Mouse (Mus musculus) liver, adult 2 months (tissue): ENCODE results near the gene Ercc2. TPM values are rescaled to one million over a fixed set of nuclear protein-coding genes. Genes with fewer than 3 reads are reported as not detected.

Source experiments
- DNase-seq: peaks from one replicate; pipeline ENCODE4 v3.0.0-alpha.2; 2011; ENCODE audit warnings: low read depth, low spot score; ENCODE audit errors: extremely low read depth
- H3K27ac ChIP-seq: fragments of 200-500 bp; replicated peaks from 2 replicates; pipeline ENCODE4 v1.5.1; 2012; ENCODE audit warnings: low read depth, mild to moderate bottlenecking, control low read depth, inconsistent platforms, low read length; ENCODE audit not compliant: insufficient read depth
- H3K27me3 ChIP-seq: fragments of 200-500 bp; 2 replicates; pipeline ENCODE4 v1.6.1; 2012; ENCODE audit warnings: mild to moderate bottlenecking, moderate library complexity, low read length, inconsistent platforms; ENCODE audit not compliant: control insufficient read depth, insufficient read depth
- H3K36me3 ChIP-seq: fragments of 200-500 bp; 2 replicates; pipeline ENCODE4 v1.6.1; 2012; ENCODE audit warnings: low read length, inconsistent platforms; ENCODE audit not compliant: control insufficient read depth, insufficient read depth
- H3K4me1 ChIP-seq: fragments of 200-500 bp; 2 replicates; pipeline ENCODE4 v1.6.1; 2011; ENCODE audit warnings: low read length; ENCODE audit not compliant: control insufficient read depth, insufficient read depth
- H3K4me3 ChIP-seq: fragments of 200-500 bp; 2 replicates; pipeline ENCODE4 v1.5.1; 2011; ENCODE audit warnings: low read depth, mild to moderate bottlenecking, control low read depth, low read length, moderate library complexity; ENCODE audit not compliant: insufficient read depth
- H3K79me2 ChIP-seq: fragments of 200-500 bp; 2 replicates; pipeline ENCODE4 v1.6.1; 2012; ENCODE audit warnings: inconsistent platforms, mild to moderate bottlenecking, low read length, moderate library complexity; ENCODE audit not compliant: control insufficient read depth, insufficient read depth
- H3K9ac ChIP-seq: fragments of 200-500 bp; 2 replicates; pipeline ENCODE4 v1.6.1; 2012; ENCODE audit warnings: low read depth, mild to moderate bottlenecking, control low read depth, inconsistent platforms, low read length
- CTCF ChIP-seq: fragments of 200-500 bp; IDR thresholded peaks from 2 replicates; pipeline ENCODE4 v1.5.1; 2011; ENCODE audit warnings: low read depth, low read length, control low read depth
- POLR2A ChIP-seq: fragments of 200-500 bp; IDR thresholded peaks from 2 replicates; pipeline ENCODE4 v1.6.1; 2011; ENCODE audit warnings: low read length, control low read depth; ENCODE audit not compliant: insufficient read depth; ENCODE audit errors: extremely low read depth
- WGBS: fragments of 180-500 bp; shearing (Covaris S2); methylation state at CpG from one replicate; pipeline ENCODE4 v1.1.7; 2018; 5-methylcytosine and 5-hydroxymethylcytosine counted together
- polyA plus RNA-seq: library from polyadenylated mRNA; depleted of rRNA; stranded (reverse); fragments of >200 nt; gene quantifications from 2 replicates; pipeline ENCODE4 v1.2.3, GENCODE M21; 2012
- total RNA-seq: library from RNA; depleted of rRNA; stranded (reverse); fragments of >200 nt; gene quantifications from 2 replicates; pipeline ENCODE4 v1.2.3, GENCODE M21; 2014

Gene Ercc2
- total and polyA plus RNA-seq, 2 experiments, result 9.4 to 26.8 TPM

DNA sequence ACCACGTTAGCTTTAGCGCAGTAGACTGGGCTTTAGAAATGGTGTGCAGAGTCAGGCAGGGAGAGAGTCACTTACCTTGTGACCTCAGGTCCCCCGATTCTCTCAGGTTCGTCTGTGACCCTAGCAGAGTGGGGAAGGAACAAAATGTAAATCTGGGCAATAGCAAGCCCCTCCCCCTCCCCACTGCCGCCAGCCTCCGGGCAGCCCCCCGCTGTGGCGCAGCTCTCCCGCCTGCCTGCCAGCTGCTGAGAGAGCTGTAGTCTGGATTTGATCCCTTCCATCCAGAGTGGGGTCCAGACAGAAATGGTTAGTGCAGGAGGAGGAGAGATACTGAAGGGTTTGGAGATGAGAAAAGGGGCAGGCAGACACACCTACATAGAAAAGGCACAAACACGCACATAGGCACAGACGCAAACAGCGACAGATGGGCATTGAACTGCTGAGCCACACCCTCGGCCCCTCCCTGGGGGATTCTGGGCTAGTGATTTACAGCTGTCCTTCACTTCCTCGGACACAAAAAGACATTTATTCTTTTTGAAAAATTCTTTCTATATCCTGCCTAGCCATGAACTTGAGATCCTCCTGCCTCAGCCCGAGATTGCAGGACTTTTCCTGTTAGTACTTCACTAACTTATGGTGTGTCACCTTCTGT, 46.3 kb downstream of the Ercc2 start:
- no peak overlapping the region for H3K4me3 ChIP-seq
- peaks cover 22% of the 10 kb centered on the region; the same call in 1 of the 2 replicates for H3K36me3 ChIP-seq
- H3K4me1 ChIP-seq, result no peaks in the 10 kb centered on the region
- H3K79me2 ChIP-seq, result no peaks in the 10 kb centered on the region
- no peak for DNase-seq
- TF ChIP-seq POLR2A, result no peak
- no peak for TF ChIP-seq CTCF
- H3K27me3 ChIP-seq, result no peaks in the 10 kb centered on the region
- H3K27ac ChIP-seq, result no peak overlapping the region
- H3K9ac ChIP-seq, result no peak overlapping the region
- 91% methylated on average over 15 of the region's 15 CpGs for WGBS

DNA sequence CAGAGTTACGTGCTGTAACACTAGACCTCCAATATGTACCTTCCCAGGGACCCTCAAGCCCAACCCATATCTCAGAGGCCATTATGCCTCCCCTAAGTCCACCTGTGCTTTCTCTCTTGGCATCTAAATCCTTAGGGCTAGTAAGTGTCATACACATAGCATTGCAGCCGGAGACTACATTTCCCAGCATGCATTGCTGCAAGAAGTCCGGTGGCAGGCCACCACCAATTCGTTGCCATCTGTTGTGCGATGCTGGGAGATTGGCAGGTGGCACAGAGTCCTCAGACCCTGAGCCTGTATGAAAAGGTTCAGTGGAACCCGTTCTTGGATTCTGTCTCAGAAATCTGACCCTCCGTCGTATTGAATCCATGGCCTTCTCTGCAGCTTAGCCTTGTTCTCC, 47.9 kb downstream of the Ercc2 start:
- 78% methylated on average over 8 of the region's 8 CpGs for WGBS
- Histone ChIP-seq H3K79me2 (no peaks in the 10 kb centered on the region), H3K27ac (no peak overlapping the region), H3K9ac (no peak overlapping the region), H3K4me1 (no peaks in the 10 kb centered on the region), H3K4me3 (no peak overlapping the region), H3K36me3 (peaks cover 32% of the 10 kb centered on the region; the same call in 1 of the 2 replicates), H3K27me3 (no peaks in the 10 kb centered on the region)
- DNase-seq, result no peak
- TF ChIP-seq POLR2A (no peak), CTCF (no peak)

DNA sequence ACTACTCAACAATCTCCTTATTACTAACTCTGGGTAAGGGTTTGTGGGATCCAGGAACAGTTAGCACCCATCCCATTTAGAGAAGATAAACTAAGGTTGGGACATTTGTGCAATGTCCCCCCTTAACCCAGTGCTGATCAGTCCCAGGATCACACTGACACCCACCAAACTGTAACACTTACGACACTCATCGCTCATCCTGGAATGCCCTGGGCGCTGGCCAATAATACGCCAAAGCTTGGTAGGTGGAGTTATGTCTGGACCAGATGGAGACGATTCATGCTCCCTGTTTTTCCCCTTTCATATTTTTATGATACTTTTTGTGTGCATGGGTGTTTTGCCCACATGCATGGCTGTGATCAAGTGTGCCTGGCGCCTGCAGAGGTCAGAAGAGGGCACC, 48.6 kb downstream of the Ercc2 start:
- DNase-seq, result no peak
- H3K79me2 ChIP-seq, result no peaks in the 10 kb centered on the region
- peaks cover 32% of the 10 kb centered on the region; the same call in 1 of the 2 replicates for H3K36me3 ChIP-seq
- no peak overlapping the region for H3K9ac ChIP-seq
- TF ChIP-seq CTCF (no peak), POLR2A (no peak)
- no peaks in the 10 kb centered on the region for H3K4me1 ChIP-seq
- H3K27ac ChIP-seq, result no peak overlapping the region
- no peaks in the 10 kb centered on the region for H3K27me3 ChIP-seq
- WGBS, result 83% methylated on average over 6 of the region's 6 CpGs
- no peak overlapping the region for H3K4me3 ChIP-seq

DNA sequence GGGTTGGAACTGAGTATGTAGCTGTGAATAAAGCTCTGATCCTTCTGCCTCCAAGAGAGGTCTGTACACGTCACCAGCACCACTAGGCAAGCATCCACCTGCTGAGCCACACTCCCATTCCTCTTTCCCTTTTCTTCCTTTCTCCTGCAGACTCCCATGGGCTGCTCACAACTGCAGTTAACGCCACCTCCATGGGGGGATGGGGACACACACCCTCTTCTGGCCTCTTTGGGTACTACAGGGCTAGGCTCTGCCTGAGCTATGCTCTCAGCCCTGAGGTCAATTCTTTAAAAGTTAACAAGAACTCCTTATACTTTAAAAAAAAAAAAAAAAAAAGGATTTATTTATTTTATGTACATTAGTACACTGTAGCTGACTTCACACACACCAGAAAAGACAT, 50.7 kb downstream of the Ercc2 start:
- no peaks in the 10 kb centered on the region for H3K79me2 ChIP-seq
- no peak for DNase-seq
- peaks cover 37% of the 10 kb centered on the region; the same call in 1 of the 2 replicates for H3K36me3 ChIP-seq
- no peak overlapping the region for H3K4me3 ChIP-seq
- H3K9ac ChIP-seq, result no peak overlapping the region
- TF ChIP-seq POLR2A, result no peak
- peak; percentile 34; the same call in 1 of the 2 replicates for TF ChIP-seq CTCF
- H3K4me1 ChIP-seq, result no peaks in the 10 kb centered on the region
- no peak overlapping the region for H3K27ac ChIP-seq
- WGBS, result 98% methylated on average over 2 of the region's 2 CpGs
- H3K27me3 ChIP-seq, result no peaks in the 10 kb centered on the region

DNA sequence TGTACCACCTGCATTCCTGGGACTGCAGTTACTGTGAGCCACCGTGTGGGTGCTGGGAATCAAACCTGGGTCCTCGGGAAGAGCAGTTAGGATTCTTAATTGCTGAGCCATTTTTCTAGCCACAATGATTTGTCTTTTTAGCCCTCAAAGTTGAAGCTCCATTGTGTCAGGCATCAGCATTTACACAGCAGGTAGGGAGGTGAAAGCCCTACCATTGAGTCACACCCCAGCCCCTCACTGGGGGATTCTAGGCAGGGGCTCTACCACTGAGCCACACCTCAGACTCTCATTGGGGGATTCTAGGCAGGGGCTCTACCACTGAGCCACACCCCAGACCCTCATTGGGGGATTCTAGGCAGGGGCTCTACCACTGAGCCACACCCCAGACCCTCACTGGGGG, 54.5 kb downstream of the Ercc2 start:
- no peak overlapping the region for H3K27ac ChIP-seq
- no peaks in the 10 kb centered on the region for H3K27me3 ChIP-seq
- H3K79me2 ChIP-seq, result no peaks in the 10 kb centered on the region
- no peaks in the 10 kb centered on the region for H3K4me1 ChIP-seq
- H3K36me3 ChIP-seq, result peaks cover 29% of the 10 kb centered on the region; the same call in 1 of the 2 replicates
- no peak for DNase-seq
- no peak overlapping the region for H3K9ac ChIP-seq
- TF ChIP-seq POLR2A, result no peak
- TF ChIP-seq CTCF, result no peak
- WGBS, result 94% methylated on average over 2 of the region's 2 CpGs
- no peak overlapping the region for H3K4me3 ChIP-seq

DNA sequence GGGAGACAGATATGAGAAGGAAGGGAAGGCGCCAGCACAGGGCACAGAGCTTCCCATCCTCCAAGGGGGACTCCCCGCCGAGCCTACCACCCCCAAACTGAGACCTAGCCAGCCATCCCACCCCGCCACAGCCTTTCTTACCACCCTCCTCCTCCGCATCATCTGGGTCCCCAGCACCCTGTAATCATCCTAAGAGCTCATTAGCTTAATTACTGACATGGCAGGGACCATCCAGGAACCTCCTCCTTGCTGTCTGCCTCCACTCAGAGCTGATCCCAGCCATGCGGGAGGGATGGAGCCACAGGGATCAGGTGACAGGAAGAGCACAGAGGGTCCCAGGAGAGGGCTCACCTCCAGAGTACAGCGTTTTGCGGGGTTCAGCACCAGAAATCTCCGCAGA, 55.2 kb downstream of the Ercc2 start:
- H3K79me2 ChIP-seq, result no peaks in the 10 kb centered on the region
- H3K36me3 ChIP-seq, result peaks cover 27% of the 10 kb centered on the region; the same call in 1 of the 2 replicates
- no peak overlapping the region for H3K9ac ChIP-seq
- H3K4me3 ChIP-seq, result no peak overlapping the region
- TF ChIP-seq CTCF, result no peak
- no peak for TF ChIP-seq POLR2A
- no peak for DNase-seq
- no peak overlapping the region for H3K27ac ChIP-seq
- H3K27me3 ChIP-seq, result no peaks in the 10 kb centered on the region
- 94% methylated on average over 9 of the region's 9 CpGs for WGBS
- no peaks in the 10 kb centered on the region for H3K4me1 ChIP-seq
